Mouse (Mus musculus) ovary, adult 18-20 months (tissue): ENCODE measurements at regions not wholly inside any gene's neighbourhood (a gene's known extent, or its start where the extent isn't known, plus 50 kb on each side); places are given as distances from the start of the nearest gene placed in this dataset.

ENCODE experiments used
- DNase-seq: peaks from one replicate; pipeline ENCODE4 v3.0.0; 2022; ENCODE audit warnings: low spot score, mixed read lengths

DNA sequence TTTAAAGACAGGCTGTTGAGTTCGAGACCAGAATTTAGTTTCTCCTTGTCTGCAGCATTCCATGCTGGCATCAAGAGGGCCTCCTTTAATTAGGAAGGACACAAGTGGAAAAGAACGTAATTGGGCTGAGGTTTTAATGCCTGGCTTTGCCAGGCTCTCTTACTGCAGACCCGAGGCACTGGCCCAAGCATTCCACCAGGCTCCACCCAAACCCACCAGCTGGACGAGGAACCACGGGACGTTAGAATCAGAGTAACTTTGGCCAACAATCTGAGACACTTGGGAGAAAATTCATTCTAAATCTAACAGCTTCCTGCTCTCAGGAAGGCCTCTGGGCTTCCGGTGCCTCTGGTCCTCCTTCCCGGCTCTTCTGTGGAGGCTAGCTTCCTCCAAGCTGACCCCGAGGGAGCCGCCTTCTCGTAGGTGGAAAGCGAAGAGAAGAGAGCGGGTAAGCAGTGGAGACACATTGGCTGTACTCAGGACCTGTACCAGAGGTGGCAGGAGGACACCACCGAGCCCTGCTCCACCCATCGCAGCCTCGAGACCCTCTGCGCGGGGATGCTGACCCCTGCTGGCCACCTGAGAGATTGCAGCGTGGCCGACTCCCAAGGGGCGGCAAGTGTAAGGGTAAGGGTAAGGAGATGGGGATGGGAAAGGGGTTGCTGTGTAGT, 105.5 kb downstream of the Tmem17 start:
- peak; percentile 68 for DNase-seq

DNA sequence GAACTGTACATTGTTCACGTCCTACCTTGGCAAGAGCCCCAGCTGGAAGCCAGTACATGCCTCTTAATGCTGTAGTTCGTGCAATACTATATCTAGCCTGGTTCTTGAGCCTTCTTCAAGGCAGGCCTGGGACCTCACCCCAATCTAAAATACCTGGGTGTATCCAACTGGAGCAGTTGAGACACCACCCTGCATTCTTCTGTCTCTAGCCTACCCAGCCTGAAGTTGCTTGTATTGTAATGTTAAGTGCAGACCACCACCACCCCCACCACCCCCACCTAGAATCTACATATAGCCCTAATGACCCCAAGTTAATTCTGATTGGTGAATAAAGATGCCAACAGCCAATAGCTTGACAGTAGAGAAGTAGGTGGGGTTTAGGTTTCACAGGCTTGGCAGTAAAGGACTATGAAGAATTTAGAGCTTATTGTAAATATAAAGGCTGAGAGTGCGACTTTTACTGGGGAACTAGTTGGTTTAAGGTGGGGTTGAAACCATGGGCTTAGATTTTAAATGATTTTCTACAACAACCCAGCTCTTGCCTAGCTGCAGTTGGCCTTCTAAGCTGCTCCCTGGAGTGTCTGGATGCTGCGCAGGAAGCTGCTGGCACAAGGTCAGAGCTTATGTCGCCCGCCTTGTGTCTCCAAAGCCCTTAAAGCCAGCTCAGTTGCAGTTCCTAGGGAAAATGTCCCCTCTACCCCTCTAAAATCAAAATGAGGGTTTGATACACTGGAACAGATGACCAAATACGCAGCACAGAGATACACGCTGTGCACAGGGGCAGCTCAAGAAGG, 109.2 kb downstream of the Tmem17 start:
- DNase-seq = no peak

DNA sequence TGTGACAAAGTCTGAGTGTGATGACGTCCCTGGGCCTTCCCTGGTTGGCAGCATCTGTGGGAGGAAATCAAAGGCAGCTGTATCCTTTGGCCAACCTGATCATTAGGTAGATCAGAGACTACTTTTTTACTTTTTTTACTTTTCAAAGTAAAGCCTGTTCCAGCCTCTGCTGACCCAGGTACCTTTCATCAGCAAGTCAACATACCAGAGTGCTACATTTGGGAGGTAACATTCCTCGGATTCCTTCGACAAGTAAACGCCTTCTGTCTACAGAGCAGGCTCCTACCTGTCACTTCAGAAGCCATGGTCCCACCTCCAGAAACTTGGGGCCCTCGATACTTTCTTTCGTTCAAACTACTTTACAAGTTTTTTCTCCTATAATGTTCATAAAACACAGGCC, 110.0 kb downstream of the Tmem17 start:
- no peak for DNase-seq

DNA sequence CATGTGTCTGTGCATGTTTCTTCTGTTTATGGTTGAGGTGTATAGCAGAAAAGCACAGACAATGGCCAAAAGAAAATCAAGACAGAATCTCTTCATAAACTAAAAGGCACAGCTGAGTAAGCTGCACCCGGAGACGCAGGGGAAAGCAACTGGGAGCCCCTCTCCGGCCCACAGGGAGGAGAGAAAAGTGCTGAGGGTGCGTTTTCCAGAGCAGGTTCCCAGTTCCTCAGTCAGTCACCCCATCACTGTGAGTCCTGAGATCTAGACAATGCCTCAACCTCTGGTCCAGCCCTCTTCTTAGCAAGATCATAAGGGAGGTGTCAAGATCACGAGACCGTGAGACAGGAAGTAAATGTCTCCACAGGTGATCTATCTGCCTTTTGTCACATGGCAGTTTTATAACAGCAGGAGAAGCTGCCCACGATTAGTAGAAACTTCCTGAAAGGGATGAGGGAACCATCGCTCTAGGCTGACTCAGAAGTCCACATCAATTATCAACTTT, 110.7 kb downstream of the Tmem17 start:
- DNase-seq = no peak

DNA sequence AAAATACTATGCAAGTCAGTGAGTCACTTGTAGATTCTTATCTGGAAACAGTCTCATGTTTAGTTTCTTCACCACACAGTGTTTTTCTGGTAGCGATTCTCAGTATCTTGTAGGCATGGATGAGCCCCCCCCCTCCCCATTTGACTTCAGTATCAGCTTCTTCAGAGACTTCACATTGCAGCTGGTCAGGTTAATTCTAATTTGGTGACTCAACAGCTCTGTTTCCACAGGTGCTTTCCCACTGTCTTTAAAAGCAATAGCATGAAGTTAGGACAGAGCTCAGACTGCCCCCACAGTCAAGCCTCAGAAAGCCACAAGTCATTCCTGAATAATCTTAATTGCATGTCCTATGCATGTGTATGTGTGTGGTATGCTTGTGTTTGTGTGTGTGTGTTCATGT, 114.5 kb downstream of the Tmem17 start:
- DNase-seq = no peak

DNA sequence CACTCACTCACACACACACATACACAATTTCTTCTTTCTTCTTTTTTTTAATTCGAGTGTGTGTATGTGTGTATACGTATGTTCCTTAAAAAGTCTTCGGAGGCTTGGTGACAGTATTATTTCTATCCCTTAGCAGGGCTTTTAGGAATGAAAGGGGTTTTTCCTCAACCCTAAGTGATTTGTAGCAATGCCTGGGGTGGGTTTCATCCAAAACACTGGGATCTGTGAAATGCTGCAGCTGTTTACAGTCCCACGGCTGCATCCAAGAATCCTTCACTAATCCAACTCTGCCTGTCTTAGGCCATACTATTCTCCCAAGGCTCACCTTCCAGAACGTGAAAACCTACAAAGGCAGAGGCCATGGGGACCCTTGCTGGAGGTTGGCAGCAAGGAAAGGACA, 116.6 kb downstream of the Tmem17 start:
- no peak for DNase-seq

DNA sequence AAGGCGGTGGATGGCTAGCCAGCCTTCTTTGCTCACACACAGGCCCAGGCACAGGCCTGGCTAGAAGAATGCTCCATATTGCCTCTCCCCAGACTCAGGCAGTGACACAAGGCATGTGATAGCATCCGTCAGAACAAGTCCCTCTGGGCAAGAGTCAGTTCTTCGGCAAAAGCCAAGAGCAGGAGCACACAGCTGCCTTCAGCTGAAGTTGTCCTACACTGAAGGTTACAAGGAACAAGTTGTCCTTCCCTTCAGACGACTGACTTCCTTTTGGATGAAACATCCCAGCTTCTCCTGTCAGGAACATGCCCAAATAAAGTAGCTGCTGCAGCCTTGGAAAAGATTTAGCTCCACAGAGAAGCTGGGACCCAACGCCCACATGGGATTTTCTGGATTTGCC, 117.1 kb downstream of the Tmem17 start:
- no peak for DNase-seq

DNA sequence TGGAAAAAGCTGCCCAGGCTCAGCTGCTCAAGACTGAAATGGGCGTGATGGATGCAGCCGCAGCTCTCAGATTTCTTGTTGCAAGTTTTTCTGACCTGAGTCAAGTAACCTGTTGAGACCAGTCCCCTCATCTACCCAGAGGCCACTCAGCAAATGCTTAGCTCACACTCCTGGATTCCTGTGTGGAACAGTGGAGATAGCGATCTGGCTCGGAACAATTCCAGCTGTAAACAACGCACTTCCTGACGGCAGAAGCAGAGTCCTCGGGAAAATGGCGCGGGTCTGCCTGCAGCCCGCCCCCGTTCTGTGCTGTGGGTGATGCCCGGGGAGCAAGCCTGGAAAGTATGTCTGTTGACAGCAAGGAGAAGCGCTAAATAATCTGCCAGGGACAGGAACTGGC, 117.7 kb downstream of the Tmem17 start:
- DNase-seq = peak; percentile 40

DNA sequence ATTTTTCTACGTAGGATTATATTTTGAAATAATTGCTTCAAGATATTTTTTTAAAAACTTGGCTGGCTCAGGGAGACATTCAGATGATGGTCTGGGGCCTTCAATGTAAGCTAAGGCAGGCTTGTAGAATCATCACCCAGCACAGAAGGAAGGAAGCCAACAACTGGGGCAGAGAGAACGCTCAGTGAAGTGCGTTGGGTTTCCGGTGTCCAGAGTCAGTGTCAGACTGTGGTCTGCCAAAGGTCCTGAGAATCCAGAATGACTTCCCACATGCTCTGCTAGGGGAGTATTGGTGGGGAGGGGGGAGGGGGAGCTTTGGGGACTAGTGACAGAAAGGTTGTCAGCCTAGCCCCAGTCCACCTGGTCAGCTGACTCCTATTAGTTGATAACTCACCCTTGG, 118.1 kb downstream of the Tmem17 start:
- no peak for DNase-seq

DNA sequence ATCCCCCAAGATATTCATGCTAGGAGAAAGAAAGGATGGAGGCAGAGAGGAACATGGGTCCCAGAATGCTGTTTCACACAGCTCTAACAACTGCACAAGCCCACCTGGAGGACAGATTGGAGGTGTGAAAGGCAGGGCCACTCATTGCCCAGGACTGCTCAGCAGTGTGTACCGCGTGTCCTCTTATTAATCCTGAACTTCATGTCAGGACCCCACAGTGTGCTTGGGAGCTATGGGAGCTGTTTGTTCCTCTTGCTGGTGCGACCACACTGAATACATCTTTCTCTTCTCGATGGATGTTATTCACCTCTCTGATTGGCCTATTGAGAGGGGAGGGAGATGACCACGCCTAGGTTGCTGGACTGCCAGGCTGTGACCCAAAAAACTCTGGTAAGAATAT, 119.1 kb downstream of the Tmem17 start:
- DNase-seq = no peak

DNA sequence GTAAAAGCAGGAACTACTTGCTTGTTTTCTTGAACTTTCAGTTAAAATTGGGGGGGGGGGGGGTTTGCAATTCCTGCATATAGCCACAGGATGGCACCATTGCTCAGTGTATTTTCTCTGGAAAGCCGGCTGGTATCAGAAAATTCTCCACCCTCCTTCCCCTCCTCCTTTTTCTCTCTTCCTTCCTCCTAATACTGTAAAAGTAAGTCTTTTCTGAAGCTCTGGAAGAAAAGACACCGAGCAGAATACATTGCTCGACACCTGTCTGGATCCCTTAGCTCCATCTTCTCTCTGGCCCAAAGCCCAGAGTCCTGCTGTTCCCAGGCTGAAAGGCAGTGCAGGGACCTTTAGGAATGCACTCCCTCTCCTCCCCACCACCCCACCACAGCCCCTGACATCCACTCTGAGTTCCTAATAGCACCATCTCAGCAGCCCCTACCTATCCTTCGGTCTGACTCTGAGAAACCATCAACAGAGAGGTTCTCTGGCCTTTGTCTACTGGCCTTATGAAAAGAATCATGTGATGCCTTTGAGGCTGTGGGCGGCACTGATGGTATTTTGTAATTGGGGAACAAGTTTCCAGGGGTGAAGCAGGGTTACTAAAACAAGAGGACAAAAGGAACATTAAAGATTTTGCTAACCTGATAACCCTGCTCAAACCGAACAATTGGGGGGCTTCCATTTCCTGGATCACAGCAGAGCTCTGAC, 119.9 kb downstream of the Tmem17 start:
- DNase-seq = no peak

DNA sequence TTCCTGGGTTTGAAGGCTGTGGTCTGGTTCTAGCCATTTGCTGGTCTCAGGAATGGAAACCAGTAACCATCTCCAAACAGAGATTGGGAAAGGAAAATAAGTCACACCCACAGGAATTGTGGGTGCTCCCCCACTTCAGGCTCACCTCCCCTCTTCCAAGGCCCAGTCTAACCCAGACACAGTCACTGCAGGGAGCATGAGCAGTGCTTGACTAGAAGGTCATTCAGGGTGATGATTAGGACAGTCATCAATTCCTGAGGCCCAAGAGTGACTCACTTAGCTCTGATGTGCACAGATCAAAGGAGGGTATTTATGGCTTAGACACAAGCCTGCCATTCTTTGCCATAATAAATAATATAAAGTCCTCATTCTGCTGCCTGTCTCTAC, 120.4 kb downstream of the Tmem17 start:
- no peak for DNase-seq

DNA sequence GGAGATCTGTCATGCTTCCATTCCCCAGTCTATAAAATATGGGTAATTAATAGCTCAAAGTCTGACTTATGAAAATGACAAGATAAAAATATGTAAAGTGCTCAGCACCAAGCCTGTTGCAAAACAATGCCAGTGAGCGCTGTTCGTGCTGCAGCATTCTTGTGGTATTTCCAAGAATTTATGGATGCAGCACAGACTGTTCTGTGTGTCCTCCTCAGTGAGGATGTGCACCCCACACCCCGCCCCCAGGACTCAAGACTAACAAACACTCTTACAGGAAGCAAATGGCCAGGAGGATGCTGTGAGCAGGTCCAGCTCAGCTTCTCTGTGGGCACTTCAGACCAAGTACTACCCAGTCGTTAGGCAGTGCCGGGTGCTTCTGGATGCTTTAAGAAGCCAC, 121.1 kb downstream of the Tmem17 start:
- DNase-seq = no peak

DNA sequence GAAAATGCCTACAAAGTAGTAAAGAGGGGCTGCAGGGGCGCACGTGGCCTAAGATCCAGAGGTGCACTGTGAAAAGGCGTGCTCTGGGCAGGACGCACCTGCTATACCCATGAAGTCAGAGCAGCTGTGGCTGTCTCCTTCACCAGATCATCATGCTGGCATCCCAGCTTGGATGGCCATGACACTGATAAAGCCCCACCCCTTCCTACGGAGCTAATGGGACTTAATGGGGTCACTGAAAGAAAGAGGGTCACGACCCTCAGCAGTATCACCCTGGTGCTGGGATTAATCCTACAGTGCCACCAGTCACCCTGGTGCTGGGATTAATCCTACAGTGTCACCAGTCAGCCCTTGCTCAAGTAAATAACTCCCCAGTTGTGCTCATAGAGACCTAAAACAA, 122.1 kb downstream of the Tmem17 start:
- DNase-seq = no peak

DNA sequence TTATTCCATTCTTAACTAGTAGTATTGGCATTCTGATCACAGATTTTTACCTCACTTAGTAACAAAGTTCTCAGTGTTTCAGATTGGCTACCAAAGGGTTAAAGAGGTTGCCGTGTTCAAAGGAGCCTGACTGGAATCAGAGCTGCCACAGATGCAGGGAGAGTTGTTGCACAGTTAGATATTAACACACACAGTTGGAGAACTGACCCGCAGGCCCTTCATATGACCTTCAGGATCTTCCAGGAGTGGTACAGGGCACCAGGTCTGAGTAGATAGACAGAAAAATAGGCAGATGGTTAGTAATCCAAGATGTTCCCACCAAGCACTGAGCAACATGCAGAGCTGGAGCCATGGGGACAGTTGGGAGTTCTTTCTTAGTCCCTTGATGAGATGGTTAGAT, 123.1 kb downstream of the Tmem17 start:
- no peak for DNase-seq

DNA sequence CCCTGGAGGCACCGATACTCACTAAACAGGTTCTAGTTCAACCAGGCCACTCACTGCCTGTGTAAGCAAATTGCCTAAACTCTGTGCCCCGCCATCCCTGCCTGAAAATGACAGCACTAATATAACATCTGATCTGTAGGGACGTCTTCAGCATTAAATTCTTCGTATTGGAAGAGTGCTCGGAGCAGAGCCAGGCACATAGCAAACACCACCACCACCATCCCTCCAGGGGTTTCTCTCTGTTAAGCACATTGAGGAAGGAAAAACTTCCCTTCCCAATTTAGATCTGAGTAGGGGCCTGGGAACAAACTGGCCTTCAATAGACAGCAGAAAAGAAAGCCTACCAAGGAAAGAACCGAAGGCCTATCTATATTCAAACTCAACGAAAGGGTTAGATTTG, 124.4 kb downstream of the Tmem17 start:
- no peak for DNase-seq

DNA sequence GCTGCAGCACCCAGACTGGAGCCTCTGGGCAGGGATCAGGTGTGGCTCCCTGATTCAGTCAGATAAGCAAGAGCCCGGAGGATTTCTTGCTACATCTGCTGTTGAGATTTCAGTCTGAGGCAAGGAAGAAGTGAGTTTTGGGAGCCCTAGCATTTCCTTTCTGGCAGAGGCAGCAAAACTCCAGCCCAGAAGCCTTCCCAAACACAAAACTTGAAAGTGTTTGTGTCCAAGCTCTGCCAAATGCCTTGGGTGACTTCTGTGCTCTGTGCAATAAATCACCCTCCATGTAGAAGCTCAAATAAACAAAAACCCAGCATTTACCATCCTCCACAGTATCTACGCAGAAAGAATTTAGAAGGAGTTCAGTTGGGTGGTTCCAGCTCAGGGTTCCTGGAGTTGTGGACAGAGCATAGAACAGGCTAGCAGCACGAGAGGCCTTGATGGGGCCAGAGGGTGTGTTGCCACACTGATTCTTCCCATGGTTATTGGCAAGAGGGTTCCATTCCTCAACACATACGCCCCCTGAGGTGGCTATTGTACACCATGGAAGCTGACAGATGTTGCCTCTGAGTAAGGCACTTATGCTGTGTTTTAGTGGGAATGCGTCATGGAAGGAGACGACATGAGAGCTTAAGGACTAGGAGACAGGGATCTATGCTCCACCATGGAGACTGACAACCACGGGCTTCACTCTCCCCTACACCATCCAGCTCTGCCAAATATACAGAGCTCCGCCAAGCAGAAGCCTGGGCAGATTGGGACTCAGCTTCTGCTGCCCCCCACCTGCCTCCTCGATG, 125.1 kb downstream of the Tmem17 start:
- peak; percentile 23 for DNase-seq

DNA sequence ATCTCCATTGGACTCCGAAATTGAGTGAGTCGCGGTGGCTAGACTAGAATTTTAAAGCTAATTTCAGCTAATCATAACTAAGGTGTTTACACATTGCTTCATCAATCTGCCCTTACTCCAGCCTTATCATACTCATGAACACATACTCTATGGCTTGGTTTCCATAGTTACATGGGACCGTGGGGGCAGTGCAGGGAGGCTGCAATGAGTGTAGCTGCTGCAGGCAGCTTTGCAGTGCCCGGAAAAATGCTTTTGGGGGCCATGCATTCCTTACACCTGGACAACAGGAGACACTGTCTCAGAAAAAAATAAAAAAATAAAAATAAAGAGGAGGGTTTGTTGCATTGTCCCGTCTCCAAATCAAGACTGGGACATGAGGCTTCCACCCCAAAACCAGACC, 126.3 kb downstream of the Tmem17 start:
- DNase-seq = no peak

DNA sequence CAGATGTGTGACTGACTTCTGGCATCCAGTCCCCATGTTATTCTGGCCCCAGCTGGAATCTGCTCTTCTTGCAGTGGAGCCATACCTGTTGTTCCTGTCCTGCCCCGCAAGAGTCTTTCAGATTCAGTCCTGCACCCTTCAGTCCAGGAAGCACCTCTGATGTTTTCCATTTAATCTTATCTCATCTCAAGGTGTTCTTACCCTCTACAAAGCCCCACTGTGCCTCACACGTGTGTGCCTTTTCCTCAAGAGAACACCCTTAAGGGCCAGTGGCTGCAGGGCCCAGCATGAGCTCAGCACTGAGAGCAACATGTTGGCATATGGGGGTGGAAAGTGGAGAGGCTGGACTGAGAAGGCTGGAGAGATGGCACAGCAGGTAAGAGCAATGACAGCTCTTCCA, 126.8 kb downstream of the Tmem17 start:
- no peak for DNase-seq

DNA sequence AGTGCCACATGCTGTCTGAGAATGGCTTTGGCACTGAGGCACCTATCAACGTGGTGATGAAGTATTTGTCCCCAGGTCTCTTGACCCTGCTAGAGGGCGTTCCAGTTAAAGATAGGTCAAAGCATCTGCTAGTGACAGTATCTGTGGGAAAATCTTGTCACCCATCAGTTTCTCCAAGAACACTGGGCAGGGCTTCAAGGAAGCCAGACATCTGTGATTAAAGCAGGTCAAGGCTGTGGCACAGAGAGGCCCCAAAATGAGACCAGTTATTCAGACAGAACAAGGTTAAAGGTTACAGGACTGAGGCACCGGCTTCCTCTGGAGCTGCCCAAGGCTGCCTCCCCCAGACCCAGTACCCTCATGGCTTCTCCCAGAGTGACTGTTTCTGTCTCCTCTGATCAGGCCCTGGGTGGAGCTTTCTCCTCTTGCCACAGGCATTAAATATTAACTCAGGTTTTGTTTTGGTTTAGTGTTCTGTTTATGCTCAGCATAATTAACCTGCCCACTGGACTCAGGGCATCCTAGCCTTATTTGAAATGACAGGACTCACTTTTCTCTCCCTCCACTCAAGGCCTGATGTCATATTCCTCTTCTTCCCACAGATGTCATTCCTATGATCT, 128.6 kb downstream of the Tmem17 start:
- DNase-seq = no peak

DNA sequence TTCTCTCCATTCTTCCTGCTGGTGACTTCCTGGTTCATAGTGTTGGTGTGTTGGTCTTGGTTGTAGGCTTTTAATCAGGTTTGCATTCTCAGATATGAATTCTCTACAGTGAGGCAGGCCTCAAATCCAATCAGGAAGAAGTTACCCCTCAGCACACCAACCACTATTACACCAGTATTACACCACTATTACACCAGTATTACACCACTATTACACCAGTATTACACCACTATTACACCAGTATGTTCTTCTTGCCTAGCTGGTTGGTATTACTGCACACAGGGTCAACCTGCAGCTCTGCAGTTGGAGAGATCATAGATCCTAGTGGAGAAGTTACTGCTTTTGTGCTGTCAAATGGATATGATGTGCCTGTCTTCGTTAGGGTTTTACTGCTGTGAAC, 129.6 kb downstream of the Tmem17 start:
- DNase-seq = no peak
